Mouse (Mus musculus) CH12.LX (cell line): Measurements from ENCODE around the gene Slc4a4. TPM values are rescaled to one million over a fixed set of nuclear protein-coding genes. Genes with fewer than 3 reads are reported as not detected.

ENCODE experiments used
- DNase-seq: peaks from one replicate; pipeline ENCODE4 v3.0.0-alpha.2; 2013; ENCODE audit errors: extremely low read depth
- H3K27ac ChIP-seq: 2 replicates; pipeline ENCODE4 v1.5.1; 2012; ENCODE audit warnings: low read depth, mild to moderate bottlenecking, control low read depth, moderate library complexity; ENCODE audit not compliant: insufficient read depth
- H3K27me3 ChIP-seq: replicated peaks from 2 replicates; pipeline ENCODE3; 2012; ENCODE audit warnings: inconsistent platforms
- H3K36me3 ChIP-seq, 2 experiments: replicated peaks in 1 of 2; 2 replicates each; pipeline versions ENCODE3 to v1.6.1; 2012; ENCODE audit warnings: inconsistent platforms in 1 of 2, low read length in 1 of 2, mild to moderate bottlenecking in 1 of 2, mixed read lengths in 1 of 2, moderate library complexity in 1 of 2; ENCODE audit not compliant: control insufficient read depth in 1 of 2, insufficient read depth in 1 of 2
- H3K4me1 ChIP-seq, 2 experiments: 2 replicates each; pipeline ENCODE4 v1.6.1; 2012; ENCODE audit warnings: inconsistent platforms in 1 of 2, moderate library complexity in 1 of 2; ENCODE audit not compliant: insufficient read depth in 2 of 2, control insufficient read depth in 1 of 2
- H3K4me2 ChIP-seq: 2 replicates; pipeline ENCODE4 v1.6.1; 2012; ENCODE audit warnings: low read depth, mild to moderate bottlenecking, control low read depth; ENCODE audit not compliant: poor library complexity, insufficient read depth, severe bottlenecking
- H3K4me3 ChIP-seq, 3 experiments: fragments of 150-350 bp in 1 of 3; sonication (generic) in 1 of 3; replicated peaks in 1 of 3; 2 replicates each; pipeline versions ENCODE3 to v1.5.1; 2011 to 2012; ENCODE audit warnings: low read depth in 2 of 3, low read length in 2 of 3, mild to moderate bottlenecking in 2 of 3, moderate library complexity in 2 of 3, control low read depth in 1 of 3, improper control_type of control experiment in 1 of 3, inconsistent platforms in 1 of 3, mixed read lengths in 1 of 3; ENCODE audit not compliant: poor library complexity in 1 of 3
- H3K79me2 ChIP-seq: replicated peaks from 2 replicates; pipeline ENCODE4 v1.6.1; 2012; ENCODE audit warnings: mild to moderate bottlenecking, moderate library complexity; ENCODE audit not compliant: control insufficient read depth, poor library complexity, insufficient read depth, severe bottlenecking; ENCODE audit errors: extremely low read depth
- H3K9ac ChIP-seq: 2 replicates; pipeline ENCODE4 v1.6.1; 2012; ENCODE audit warnings: low read depth, mild to moderate bottlenecking, control low read depth, moderate library complexity; ENCODE audit not compliant: insufficient read depth
- H3K9me3 ChIP-seq: replicated peaks from 2 replicates; pipeline ENCODE3; 2012; ENCODE audit warnings: low read length, inconsistent platforms, mixed read lengths
- CTCF ChIP-seq, 2 experiments: IDR thresholded peaks in 1 of 2; conservative IDR thresholded peaks in 1 of 2; 2 replicates each; pipeline ENCODE4 v1.5.1; 2011 to 2012; ENCODE audit warnings: low read depth in 2 of 2, low read length in 2 of 2, improper control_type of control experiment in 1 of 2, inconsistent platforms in 1 of 2, mild to moderate bottlenecking in 1 of 2, moderate library complexity in 1 of 2
- GABPA ChIP-seq: IDR thresholded peaks from 2 replicates; pipeline ENCODE4 v1.6.1; 2012; ENCODE audit warnings: low read depth, low read length, improper control_type of control experiment, inconsistent platforms; ENCODE audit not compliant: insufficient replicate concordance
- JUND ChIP-seq: conservative IDR thresholded peaks from 2 replicates; pipeline ENCODE4 v1.6.1; 2011; ENCODE audit warnings: low read depth, low read length, improper control_type of control experiment
- MAFK ChIP-seq: IDR thresholded peaks from 2 replicates; pipeline ENCODE4 v1.6.1; 2011; ENCODE audit warnings: low read length, improper control_type of control experiment; ENCODE audit not compliant: insufficient replicate concordance
- NELFE ChIP-seq: IDR thresholded peaks from 2 replicates; pipeline ENCODE4 v1.6.1; 2011; ENCODE audit warnings: low read depth, low read length, improper control_type of control experiment
- POLR2A ChIP-seq: IDR thresholded peaks from 2 replicates; pipeline ENCODE4 v1.6.1; 2011; ENCODE audit warnings: low read depth, mild to moderate bottlenecking, improper control_type of control experiment, low read length
- RCOR1 ChIP-seq: conservative IDR thresholded peaks from 2 replicates; pipeline ENCODE4 v1.6.1; 2012; ENCODE audit warnings: low read depth, mild to moderate bottlenecking, inconsistent platforms, low read length, improper control_type of control experiment
- SIN3A ChIP-seq: IDR thresholded peaks from 2 replicates; pipeline ENCODE4 v1.6.1; 2012; ENCODE audit warnings: low read length, improper control_type of control experiment, inconsistent platforms
- TBP ChIP-seq: conservative IDR thresholded peaks from 2 replicates; pipeline ENCODE4 v1.6.1; 2011; ENCODE audit warnings: low read depth, low read length, improper control_type of control experiment
- USF1 ChIP-seq: IDR thresholded peaks from 2 replicates; pipeline ENCODE4 v1.6.1; 2014; ENCODE audit warnings: low read depth, mild to moderate bottlenecking, inconsistent platforms, low read length, improper control_type of control experiment
- ZKSCAN1 ChIP-seq: IDR thresholded peaks from 2 replicates; pipeline ENCODE4 v1.6.1; 2012; ENCODE audit warnings: low read depth, inconsistent platforms, low read length, improper control_type of control experiment, borderline replicate concordance
- ZMIZ1 ChIP-seq: IDR thresholded peaks from 2 replicates; pipeline ENCODE4 v1.6.1; 2012; ENCODE audit warnings: low read depth, mild to moderate bottlenecking, inconsistent platforms, low read length, improper control_type of control experiment
- dilution Hi-C: fragments of 300-500 bp; cut with MboI; formaldehyde crosslinking; loops from 2 replicates; pipeline ENCODE4 v1.14.3; 2020; ENCODE audit warnings: low sequenced_read_pairs; ENCODE audit not compliant: extremely low pct_unique_long_range_greater_than_20kb, extremely low pct_ligation_motif_present
- in situ Hi-C: fragments of 300-500 bp; cut with MboI; formaldehyde crosslinking; loops from 3 replicates; pipeline ENCODE4 v1.14.3; 2019; ENCODE audit warnings: low sequenced_read_pairs, low pct_ligation_motif_present, low pct_unique_long_range_greater_than_20kb, mixed read lengths
- polyA plus RNA-seq: library from polyadenylated mRNA; unstranded; fragments of >175 nt; gene quantifications from 2 replicates; pipeline ENCODE4 v1.2.1, GENCODE M21; 2012; ENCODE audit warnings: low read depth; ENCODE audit not compliant: insufficient read length
- total RNA-seq, 2 experiments: library from RNA; depleted of rRNA; stranded (reverse); fragments of 300-350 nt in 1 of 2; fragments of >200 nt in 1 of 2; gene quantifications; 2 replicates each; pipeline ENCODE4 v1.2.3; 2012 to 2014

Slc4a4 gene
- total and polyA plus RNA-seq, 3 experiments, result not detected

- H3K4me1 ChIP-seq, result peaks cover 3 to 18% of the 10 kb centered on the region in 2 experiments; a peak in 3 of 4 replicates
- DNase-seq, result no peak
- no peak overlapping the region for H3K4me2 ChIP-seq
- TF ChIP-seq NELFE, result no peak
- no peak for TF ChIP-seq ZKSCAN1
- dilution Hi-C loops (no loop called here), in situ Hi-C loops (no loop called here)
- no peaks in the 10 kb centered on the region for H3K27me3 ChIP-seq
- no peaks in the 10 kb centered on the region for H3K79me2 ChIP-seq
- H3K9me3 ChIP-seq, result no peaks in the 10 kb centered on the region
- no peak overlapping the region for H3K27ac ChIP-seq
- no peak overlapping the region for H3K4me3 ChIP-seq
- H3K9ac ChIP-seq, result no peak overlapping the region
- no peaks in the 10 kb centered on the region for H3K36me3 ChIP-seq
Measured at GRCm38 (mm10) chr5:88983170-88983569, 96.6 kb downstream of the Slc4a4 start.

GRCm38 (mm10) chr5:88983652-88984051 lies 97.0 kb downstream of the Slc4a4 start:
- H3K36me3 ChIP-seq, result no peaks in the 10 kb centered on the region
- no peak overlapping the region for H3K4me3 ChIP-seq
- no peaks in the 10 kb centered on the region for H3K79me2 ChIP-seq
- H3K4me1 ChIP-seq, result peaks cover 3 to 18% of the 10 kb centered on the region in 2 experiments; a peak in 3 of 4 replicates
- no peaks in the 10 kb centered on the region for H3K27me3 ChIP-seq
- no peak overlapping the region for H3K27ac ChIP-seq
- no peaks in the 10 kb centered on the region for H3K9me3 ChIP-seq
- DNase-seq, result no peak
- H3K4me2 ChIP-seq, result no peak overlapping the region
- in situ Hi-C loops (no loop called here), dilution Hi-C loops (no loop called here)
- no peak for TF ChIP-seq MAFK
- no peak for TF ChIP-seq GABPA
- no peak for TF ChIP-seq RCOR1
- no peak for TF ChIP-seq TBP
- H3K9ac ChIP-seq, result no peak overlapping the region

- no peaks in the 10 kb centered on the region for H3K79me2 ChIP-seq
- TF ChIP-seq SIN3A (no peak), JUND (no peak), POLR2A (no peak), ZMIZ1 (no peak), CTCF (conservative IDR thresholded peaks at IDR 0.05 in 1 of 2, IDR thresholded peaks at IDR 0.05 in 1 of 2; ENCODE audit: low read depth in 2 of 2, low read length in 2 of 2) (no peak), USF1 (no peak)
- TF ChIP-seq, all 38 proteins: peak for 0
- no peak overlapping the region for H3K27ac ChIP-seq
- no peak overlapping the region for H3K9ac ChIP-seq
- no peaks in the 10 kb centered on the region for H3K27me3 ChIP-seq
- DNase-seq, result no peak
- no peak overlapping the region for H3K4me3 ChIP-seq
- H3K4me1 ChIP-seq, result no peaks in the 10 kb centered on the region
- no peaks in the 10 kb centered on the region for H3K36me3 ChIP-seq
- in situ Hi-C loops, result no loop called here
- H3K9me3 ChIP-seq, result no peaks in the 10 kb centered on the region
- dilution Hi-C loops, result no loop called here
- no peak overlapping the region for H3K4me2 ChIP-seq
Measured at GRCm38 (mm10) chr5:88989018-88989417, 102.4 kb downstream of the Slc4a4 start.
